Mouse (Mus musculus) testis, adult 2 months (tissue): Measurements from ENCODE around the gene Klf5.

ENCODE experiments used
- CTCF ChIP-seq: fragments of 200-500 bp; IDR thresholded peaks from 2 replicates; pipeline ENCODE4 v1.5.1; 2012; ENCODE audit warnings: low read depth, mild to moderate bottlenecking, inconsistent platforms, low read length, moderate library complexity; ENCODE audit not compliant: control insufficient read depth, insufficient read depth, insufficient replicate concordance
- POLR2A ChIP-seq: fragments of 200-500 bp; IDR thresholded peaks from 2 replicates; pipeline ENCODE4 v1.6.1; 2012; ENCODE audit warnings: low read depth, mild to moderate bottlenecking, inconsistent platforms, low read length, moderate library complexity; ENCODE audit not compliant: control insufficient read depth

GRCm38 (mm10) chr14:99278763-99279486, 19.6 kb upstream of the Klf5 start:
- TF ChIP-seq POLR2A: no peak
- no peak for TF ChIP-seq CTCF
